Mouse (Mus musculus) ES-E14 (cell line): ENCODE data around the gene Kcnip2.

Experiments used
- CHD2 ChIP-seq: IDR thresholded peaks from 2 replicates; pipeline ENCODE4 v1.6.1; 2014; ENCODE audit warnings: mild to moderate bottlenecking, low read depth, low read length, inconsistent platforms
- HCFC1 ChIP-seq: IDR thresholded peaks from 2 replicates; pipeline ENCODE4 v1.6.1; 2012; ENCODE audit warnings: low read length, inconsistent platforms, borderline replicate concordance; ENCODE audit not compliant: insufficient read depth
- MAFK ChIP-seq: IDR thresholded peaks from 2 replicates; pipeline ENCODE4 v1.6.1; 2014; ENCODE audit warnings: mild to moderate bottlenecking, low read depth, low read length, inconsistent platforms; ENCODE audit not compliant: insufficient read depth
- ZC3H11A ChIP-seq: IDR thresholded peaks from 2 replicates; pipeline ENCODE4 v1.6.1; 2012; ENCODE audit warnings: low read depth, mild to moderate bottlenecking, inconsistent platforms, low read length, borderline replicate concordance
- ZNF384 ChIP-seq: IDR thresholded peaks from 2 replicates; pipeline ENCODE4 v1.6.1; 2012; ENCODE audit warnings: low read depth, low read length, inconsistent platforms

- TF ChIP-seq ZNF384 = no peak
- no peak for TF ChIP-seq HCFC1
- no peak for TF ChIP-seq CHD2
- no peak for TF ChIP-seq MAFK
- TF ChIP-seq ZC3H11A = no peak
These were observed 23.5 kb downstream of the Kcnip2 start for GRCm38 (mm10) chr19:45792404-45792803.
